Mouse (Mus musculus) heart, embryonic 11.5 days (tissue): Measurements from ENCODE around the gene Neurl1b. TPM values are rescaled to one million over a fixed set of nuclear protein-coding genes. Genes with fewer than 3 reads are reported as not detected.

ENCODE experiments used
- ATAC-seq: fragments of 200-750 bp; cut with Nextera tagmentation; replicated peaks from 2 replicates; pipeline ENCODE4 v1.8.0; 2017; ENCODE audit warnings: moderate library complexity; ENCODE audit not compliant: insufficient number of reproducible peaks, low FRiP score, low TSS enrichment
- H3K27ac ChIP-seq: fragments of 300-500 bp; sonication (generic); 2 replicates; pipeline ENCODE4 v1.5.1; 2014; ENCODE audit warnings: mild to moderate bottlenecking, low read depth, low read length
- H3K27me3 ChIP-seq: fragments of 300-500 bp; sonication (generic); 2 replicates; pipeline ENCODE4 v1.6.1; 2014; ENCODE audit warnings: mild to moderate bottlenecking, low read length, mixed read lengths; ENCODE audit not compliant: control insufficient read depth, insufficient read depth
- H3K36me3 ChIP-seq: fragments of 300-500 bp; sonication (generic); 2 replicates; pipeline ENCODE4 v1.6.1; 2014; ENCODE audit warnings: mild to moderate bottlenecking, low read length, moderate library complexity, mixed read lengths; ENCODE audit not compliant: control insufficient read depth, insufficient read depth
- H3K4me1 ChIP-seq: fragments of 300-500 bp; sonication (generic); 2 replicates; pipeline ENCODE4 v1.6.1; 2014; ENCODE audit warnings: low read length; ENCODE audit not compliant: control insufficient read depth, insufficient read depth
- H3K4me2 ChIP-seq: fragments of 300-500 bp; sonication (generic); 2 replicates; pipeline ENCODE4 v1.6.1; 2014; ENCODE audit warnings: mild to moderate bottlenecking, moderate library complexity
- H3K4me3 ChIP-seq: fragments of 300-500 bp; sonication (generic); 2 replicates; pipeline ENCODE4 v1.5.1; 2014; ENCODE audit warnings: low read depth, low read length
- H3K9ac ChIP-seq: fragments of 300-500 bp; sonication (generic); 2 replicates; pipeline ENCODE4 v1.6.1; 2014; ENCODE audit warnings: mild to moderate bottlenecking, low read depth, low read length, moderate library complexity
- H3K9me3 ChIP-seq: fragments of 300-500 bp; sonication (generic); replicated peaks from 2 replicates; pipeline ENCODE4 v1.6.1; 2016; ENCODE audit warnings: low read length; ENCODE audit not compliant: control insufficient read depth
- WGBS: fragments of 180-500 bp; shearing (Covaris S2); extraction: QIAGEN DNeasy Blood & Tissue Kit; methylation state at CpG from one replicate; pipeline ENCODE4 v1.1.7; 2014; ENCODE audit not compliant: insufficient replicate concordance; 5-methylcytosine and 5-hydroxymethylcytosine counted together
- polyA plus RNA-seq: library from polyadenylated mRNA; unstranded; fragments of >200 nt; fragmentation: Nextera tagmentation; extraction: Ambion mirVana; gene quantifications from 2 replicates; pipeline ENCODE4 v1.2.1, GENCODE M21; 2014

Neurl1b gene
- polyA plus RNA-seq, 1 experiment from 2014 or later, result 3.0 TPM

DNA sequence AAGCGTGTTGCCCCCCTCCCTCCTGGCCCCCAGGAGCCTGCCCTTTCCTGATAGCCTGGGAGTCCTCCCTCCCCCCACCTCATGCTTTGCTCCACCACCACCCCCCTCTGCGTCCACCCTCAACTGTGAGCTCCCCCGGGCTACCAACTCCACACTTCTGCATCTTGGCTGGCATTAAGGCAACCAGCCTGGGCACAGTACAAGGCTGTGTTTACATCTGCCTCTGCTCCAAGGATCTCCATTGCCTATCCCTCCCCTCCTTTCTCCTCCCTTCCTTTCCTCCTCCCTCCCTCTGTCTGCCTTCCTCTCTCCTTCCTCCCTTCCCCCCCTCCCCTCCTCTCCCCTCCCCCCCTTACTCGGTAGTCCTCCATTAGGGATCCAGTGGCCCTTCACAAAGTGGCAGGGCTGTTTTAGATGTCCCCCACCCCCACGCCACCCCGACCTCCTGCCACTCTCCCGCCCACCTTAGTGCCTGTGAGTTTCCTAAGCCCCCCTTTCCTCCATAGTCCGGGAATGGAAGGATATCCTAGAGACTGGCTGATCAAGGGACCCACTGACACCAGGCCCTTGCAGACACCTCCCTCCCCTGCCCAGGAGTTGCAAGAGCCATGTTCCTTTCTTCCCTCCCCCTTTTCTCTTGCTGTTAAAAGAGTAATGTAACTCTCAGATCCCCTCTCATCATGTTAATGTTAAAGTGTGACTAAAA is 34.2 kb upstream of the Neurl1b start:
- Histone ChIP-seq H3K27ac (peak overlapping the region; percentile 59), H3K9ac (peak overlapping the region; percentile 49; the same call in 1 of the 2 replicates), H3K27me3 (no peaks in the 10 kb centered on the region), H3K4me3 (no peak overlapping the region), H3K4me2 (peak overlapping the region; percentile 41), H3K9me3 (no peaks in the 10 kb centered on the region), H3K36me3 (no peaks in the 10 kb centered on the region), H3K4me1 (peaks cover 46% of the 10 kb centered on the region)
- 30% methylated on average over 5 of the region's 8 CpGs for WGBS
- ATAC-seq, result no peak

GRCm38 (mm10) chr17:26380986-26381446 is 33.6 kb upstream of the Neurl1b start:
- no peaks in the 10 kb centered on the region for H3K36me3 ChIP-seq
- peaks cover 46% of the 10 kb centered on the region for H3K4me1 ChIP-seq
- H3K9ac ChIP-seq, result peak overlapping the region; percentile 49; the same call in 1 of the 2 replicates
- ATAC-seq, result no peak
- peak overlapping the region; percentile 59 for H3K27ac ChIP-seq
- no peaks in the 10 kb centered on the region for H3K27me3 ChIP-seq
- no peaks in the 10 kb centered on the region for H3K9me3 ChIP-seq
- H3K4me3 ChIP-seq, result no peak overlapping the region
- WGBS, result 27% methylated on average over 4 of the region's 4 CpGs
- peak overlapping the region; percentile 41 for H3K4me2 ChIP-seq

GRCm38 (mm10) chr17:26381613-26382012 is 33.0 kb upstream of the Neurl1b start:
- peak overlapping the region; percentile 59 for H3K27ac ChIP-seq
- peak overlapping the region; percentile 49; the same call in 1 of the 2 replicates for H3K9ac ChIP-seq
- H3K36me3 ChIP-seq, result no peaks in the 10 kb centered on the region
- no peak overlapping the region for H3K4me2 ChIP-seq
- no peak overlapping the region for H3K4me3 ChIP-seq
- H3K9me3 ChIP-seq, result no peaks in the 10 kb centered on the region
- 38% methylated on average over 5 of the region's 5 CpGs for WGBS
- no peaks in the 10 kb centered on the region for H3K27me3 ChIP-seq
- peaks cover 41% of the 10 kb centered on the region for H3K4me1 ChIP-seq
- no peak for ATAC-seq

- Histone ChIP-seq H3K36me3 (no peaks in the 10 kb centered on the region), H3K27ac (peak overlapping the region; percentile 59), H3K9ac (peak overlapping the region; percentile 49; the same call in 1 of the 2 replicates), H3K9me3 (no peaks in the 10 kb centered on the region), H3K27me3 (no peaks in the 10 kb centered on the region), H3K4me3 (no peak overlapping the region), H3K4me1 (peaks cover 35% of the 10 kb centered on the region), H3K4me2 (no peak overlapping the region; the same call in 1 of the 2 replicates)
- ATAC-seq, result no peak
- WGBS, result 7% methylated on average over 3 of the region's 3 CpGs
Measured at GRCm38 (mm10) chr17:26382176-26382575, 32.5 kb upstream of the Neurl1b start.

DNA sequence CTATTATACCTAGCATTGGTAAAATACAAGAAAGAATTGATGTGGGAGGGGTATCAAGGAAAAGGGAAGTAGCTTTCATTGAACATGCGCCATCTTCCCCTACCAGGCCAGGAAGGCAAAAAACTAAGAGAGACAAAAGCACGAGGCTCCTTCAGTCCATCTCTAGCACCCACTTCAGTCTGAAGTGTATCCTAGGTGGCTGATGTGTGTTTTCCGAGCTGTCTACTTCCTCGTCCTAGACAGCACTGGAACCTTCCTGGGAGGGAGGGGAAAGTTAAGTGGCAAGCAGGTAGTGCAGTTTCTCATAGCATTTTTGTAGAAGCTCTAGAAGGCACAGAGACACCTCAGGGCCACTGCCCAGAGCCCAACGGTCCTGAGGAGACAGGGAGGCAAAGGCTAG is 31.9 kb upstream of the Neurl1b start:
- Histone ChIP-seq H3K36me3 (no peaks in the 10 kb centered on the region), H3K27ac (peak overlapping the region; percentile 50), H3K9ac (0 out of 2 replicates have a peak overlapping the region, but pooled peaks have one; percentile 49), H3K9me3 (no peaks in the 10 kb centered on the region), H3K4me3 (no peak overlapping the region), H3K27me3 (no peaks in the 10 kb centered on the region), H3K4me1 (peaks cover 31% of the 10 kb centered on the region), H3K4me2 (no peak overlapping the region)
- no peak for ATAC-seq
- 47% methylated on average over 5 of the region's 5 CpGs for WGBS

- no peak for ATAC-seq
- H3K4me1 ChIP-seq, result peaks cover 27% of the 10 kb centered on the region
Measured at GRCm38 (mm10) chr17:26384111-26384510, 30.5 kb upstream of the Neurl1b start.

GRCm38 (mm10) chr17:26385252-26386130 is 29.1 kb upstream of the Neurl1b start:
- Histone ChIP-seq H3K4me2 (no peak overlapping the region), H3K36me3 (no peaks in the 10 kb centered on the region), H3K27me3 (no peaks in the 10 kb centered on the region), H3K9ac (no peak overlapping the region), H3K9me3 (no peaks in the 10 kb centered on the region), H3K27ac (no peak overlapping the region), H3K4me3 (no peak overlapping the region), H3K4me1 (peaks cover 22% of the 10 kb centered on the region)
- WGBS, result 72% methylated on average over 11 of the region's 11 CpGs
- no peak for ATAC-seq

More at GRCm38 (mm10) chr17:26384111-26384510, 30.5 kb upstream of the Neurl1b start:
- Histone ChIP-seq H3K9me3 (no peaks in the 10 kb centered on the region), H3K4me3 (no peak overlapping the region), H3K27ac (no peak overlapping the region), H3K4me2 (no peak overlapping the region), H3K9ac (no peak overlapping the region), H3K27me3 (no peaks in the 10 kb centered on the region), H3K36me3 (no peaks in the 10 kb centered on the region)
- WGBS, result 85% methylated on average over 3 of the region's 3 CpGs

DNA sequence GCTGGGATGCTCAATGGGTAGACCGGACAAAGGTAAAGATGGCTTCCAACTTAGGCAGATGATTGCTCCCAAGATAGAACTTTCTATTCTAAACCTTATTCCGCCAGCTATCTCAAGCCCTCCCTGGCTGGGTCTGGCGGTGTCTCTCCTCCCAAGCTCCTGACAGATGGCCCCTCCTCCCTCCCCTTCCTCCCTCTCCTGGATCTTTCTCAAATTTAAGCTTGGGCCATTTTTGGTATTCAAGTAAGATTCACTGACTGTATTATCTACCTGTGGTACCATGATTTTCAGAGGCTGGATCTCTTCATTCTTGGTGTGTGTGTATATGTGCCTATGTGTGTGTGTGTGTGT is 28.5 kb upstream of the Neurl1b start:
- Histone ChIP-seq H3K4me1 (peaks cover 15% of the 10 kb centered on the region), H3K9me3 (no peaks in the 10 kb centered on the region), H3K27me3 (no peaks in the 10 kb centered on the region), H3K4me2 (no peak overlapping the region), H3K9ac (no peak overlapping the region), H3K4me3 (no peak overlapping the region), H3K27ac (no peak overlapping the region), H3K36me3 (no peaks in the 10 kb centered on the region)
- 63% methylated on average over 3 of the region's 3 CpGs for WGBS
- ATAC-seq, result no peak
